Mouse (Mus musculus): Measurements from ENCODE around the gene Hnrnpa1. TPM values are rescaled to one million over a fixed set of nuclear protein-coding genes. Genes with fewer than 3 reads are reported as not detected.

The Hnrnpa1 gene
- total and polyA plus RNA-seq, 2 experiments = 17.7 to 58.2 TPM

DNA sequence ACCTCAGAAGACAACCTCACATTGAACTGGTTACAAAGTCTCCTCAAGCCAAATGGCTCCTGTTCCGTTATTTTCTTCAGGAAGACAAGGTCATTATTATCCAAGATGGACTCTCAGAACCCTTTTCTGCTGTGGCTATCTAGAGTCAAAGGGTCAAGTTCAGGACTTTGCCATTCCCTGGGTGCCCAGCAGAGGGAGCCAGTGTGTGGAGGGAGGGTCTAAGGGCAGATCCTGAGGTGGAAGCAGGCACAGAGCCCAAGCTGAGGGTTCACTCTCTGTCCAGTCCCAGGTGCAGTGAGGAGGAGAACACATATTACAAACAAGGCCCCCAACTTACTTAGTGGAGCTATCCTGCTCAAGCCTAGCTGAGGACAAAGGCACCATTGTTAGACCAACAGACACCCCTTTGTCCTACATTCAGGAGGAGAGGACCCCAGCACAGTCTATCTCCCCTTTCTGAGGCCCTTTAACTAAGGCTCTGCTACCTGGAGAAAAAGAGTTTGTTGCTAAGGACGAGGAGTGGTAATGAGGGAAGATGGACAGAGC is 10.0 kb downstream of the Hnrnpa1 start:
- Histone ChIP-seq H3K4me3 (ENCODE audit: insufficient read depth, low read depth, low read length) (no peak overlapping the region), H3K9ac (ENCODE audit: low read depth, low read length) (no peak overlapping the region), H3K79me2 (ENCODE audit: control insufficient read depth, insufficient read depth, low read length) (no peaks in the 10 kb centered on the region), H3K36me3 (ENCODE audit: control insufficient read depth, insufficient read depth, low read length) (peaks cover 28% of the 10 kb centered on the region), H3K27ac (replicated peaks; ENCODE audit: insufficient read depth, low read depth, low read length) (no peak overlapping the region), H3K4me1 (ENCODE audit: control insufficient read depth, insufficient read depth, low read length) (peaks cover 2% of the 10 kb centered on the region; the same call in 1 of the 2 replicates), H3K27me3 (ENCODE audit: control insufficient read depth, insufficient read depth, low read length) (no peaks in the 10 kb centered on the region)
- peak; percentile 78 for DNase-seq (ENCODE audit: extremely low read depth, low read depth, low spot score)
- TF ChIP-seq CTCF (IDR thresholded peaks at IDR 0.05; ENCODE audit: low read depth, low read length) (peak; percentile 98), POLR2A (IDR thresholded peaks at IDR 0.05; ENCODE audit: extremely low read depth, insufficient read depth, low read length) (no peak)
- WGBS = 32% methylated on average over 2 of the region's 2 CpGs

GRCm38 (mm10) chr15:103251595-103251994 is 11.4 kb downstream of the Hnrnpa1 start:
- H3K4me3 ChIP-seq (ENCODE audit: insufficient read depth, low read depth, low read length) = no peak overlapping the region
- no peak overlapping the region for H3K9ac ChIP-seq (ENCODE audit: low read depth, low read length)
- H3K36me3 ChIP-seq (ENCODE audit: control insufficient read depth, insufficient read depth, low read length) = peaks cover 17% of the 10 kb centered on the region
- H3K27ac ChIP-seq (replicated peaks; ENCODE audit: insufficient read depth, low read depth, low read length) = no peak overlapping the region
- TF ChIP-seq CTCF (IDR thresholded peaks at IDR 0.05; ENCODE audit: low read depth, low read length) = no peak
- TF ChIP-seq POLR2A (IDR thresholded peaks at IDR 0.05; ENCODE audit: extremely low read depth, insufficient read depth, low read length) = no peak
- peaks cover 2% of the 10 kb centered on the region; the same call in 1 of the 2 replicates for H3K4me1 ChIP-seq (ENCODE audit: control insufficient read depth, insufficient read depth, low read length)
- H3K27me3 ChIP-seq (ENCODE audit: control insufficient read depth, insufficient read depth, low read length) = no peaks in the 10 kb centered on the region
- 59% methylated on average over 1 of the region's 1 CpGs for WGBS
- no peaks in the 10 kb centered on the region for H3K79me2 ChIP-seq (ENCODE audit: control insufficient read depth, insufficient read depth, low read length)
- DNase-seq (ENCODE audit: extremely low read depth, low read depth, low spot score) = no peak

GRCm38 (mm10) chr15:103252660-103253059 is 12.4 kb downstream of the Hnrnpa1 start:
- H3K27ac ChIP-seq (replicated peaks; ENCODE audit: insufficient read depth, low read depth, low read length) = no peak overlapping the region
- H3K36me3 ChIP-seq (ENCODE audit: control insufficient read depth, insufficient read depth, low read length) = peaks cover 6% of the 10 kb centered on the region
- no peaks in the 10 kb centered on the region for H3K27me3 ChIP-seq (ENCODE audit: control insufficient read depth, insufficient read depth, low read length)
- DNase-seq (ENCODE audit: extremely low read depth, low read depth, low spot score) = no peak
- H3K4me1 ChIP-seq (ENCODE audit: control insufficient read depth, insufficient read depth, low read length) = peaks cover 2% of the 10 kb centered on the region; the same call in 1 of the 2 replicates
- no peak overlapping the region for H3K9ac ChIP-seq (ENCODE audit: low read depth, low read length)
- no peak for TF ChIP-seq POLR2A (IDR thresholded peaks at IDR 0.05; ENCODE audit: extremely low read depth, insufficient read depth, low read length)
- TF ChIP-seq CTCF (IDR thresholded peaks at IDR 0.05; ENCODE audit: low read depth, low read length) = no peak
- WGBS = 83% methylated on average over 3 of the region's 3 CpGs
- H3K4me3 ChIP-seq (ENCODE audit: insufficient read depth, low read depth, low read length) = no peak overlapping the region
- H3K79me2 ChIP-seq (ENCODE audit: control insufficient read depth, insufficient read depth, low read length) = no peaks in the 10 kb centered on the region

DNA sequence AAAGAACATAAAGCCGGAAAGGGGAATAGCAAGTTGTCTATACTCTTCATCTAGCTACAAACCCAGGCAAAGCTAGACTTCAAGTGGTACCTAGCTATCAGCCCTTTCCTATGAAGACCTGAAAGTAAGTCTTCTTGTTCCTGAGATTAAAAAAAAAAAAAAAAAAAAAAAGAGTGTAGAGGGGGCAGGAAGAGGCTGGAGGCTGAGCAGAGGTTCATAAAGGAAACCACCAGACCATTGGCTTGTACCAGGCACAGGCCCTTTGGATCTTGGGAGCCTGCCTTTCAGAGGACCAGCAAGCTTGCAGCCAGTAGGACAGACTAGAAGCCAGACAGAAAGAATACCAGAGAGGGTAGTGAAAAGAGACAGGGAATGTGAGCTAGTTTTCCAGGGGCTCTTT is 13.1 kb downstream of the Hnrnpa1 start:
- 97% methylated on average over 1 of the region's 1 CpGs for WGBS
- no peak for TF ChIP-seq CTCF (IDR thresholded peaks at IDR 0.05; ENCODE audit: low read depth, low read length)
- Histone ChIP-seq H3K4me1 (ENCODE audit: control insufficient read depth, insufficient read depth, low read length) (peaks cover 5% of the 10 kb centered on the region), H3K36me3 (ENCODE audit: control insufficient read depth, insufficient read depth, low read length) (0 out of 2 replicates have a peak, but pooled peaks cover under 1% of the 10 kb centered on the region), H3K4me3 (ENCODE audit: insufficient read depth, low read depth, low read length) (no peak overlapping the region), H3K9ac (ENCODE audit: low read depth, low read length) (no peak overlapping the region), H3K27me3 (ENCODE audit: control insufficient read depth, insufficient read depth, low read length) (no peaks in the 10 kb centered on the region), H3K79me2 (ENCODE audit: control insufficient read depth, insufficient read depth, low read length) (no peaks in the 10 kb centered on the region), H3K27ac (replicated peaks; ENCODE audit: insufficient read depth, low read depth, low read length) (no peak overlapping the region)
- DNase-seq (ENCODE audit: extremely low read depth, low read depth, low spot score) = no peak

DNA sequence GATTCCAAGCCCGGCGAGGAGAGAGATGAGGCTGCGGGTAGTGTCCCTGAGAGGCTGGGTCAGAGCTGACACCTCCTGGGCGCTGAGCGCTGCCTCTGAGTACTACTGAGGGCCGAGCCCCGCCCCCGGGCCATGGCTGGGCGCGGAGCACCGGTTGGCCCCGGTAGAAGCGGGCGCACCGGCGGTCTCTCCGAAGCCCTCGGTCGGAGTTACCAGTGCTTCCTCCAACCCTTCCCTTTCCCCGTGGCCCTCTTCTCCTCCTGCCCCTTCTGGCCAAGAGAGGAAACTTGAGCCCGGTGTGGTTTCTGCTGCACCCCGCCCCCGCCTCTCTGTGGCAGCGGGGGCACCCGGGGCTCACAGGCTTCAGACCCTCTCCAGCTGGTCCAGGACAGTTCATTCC is 14.9 kb downstream of the Hnrnpa1 start:
- WGBS = 1% methylated on average over 25 of the region's 25 CpGs
- Histone ChIP-seq H3K9ac (ENCODE audit: low read depth, low read length) (peak overlapping the region; percentile 74), H3K27me3 (ENCODE audit: control insufficient read depth, insufficient read depth, low read length) (no peaks in the 10 kb centered on the region), H3K36me3 (ENCODE audit: control insufficient read depth, insufficient read depth, low read length) (no peaks in the 10 kb centered on the region), H3K79me2 (ENCODE audit: control insufficient read depth, insufficient read depth, low read length) (no peaks in the 10 kb centered on the region), H3K4me3 (ENCODE audit: insufficient read depth, low read depth, low read length) (peak overlapping the region; percentile 52), H3K4me1 (ENCODE audit: control insufficient read depth, insufficient read depth, low read length) (peaks cover 9% of the 10 kb centered on the region), H3K27ac (replicated peaks; ENCODE audit: insufficient read depth, low read depth, low read length) (peak overlapping the region; percentile 38; the same call in 1 of the 2 replicates)
- no peak for DNase-seq (ENCODE audit: extremely low read depth, low read depth, low spot score)
- TF ChIP-seq POLR2A (IDR thresholded peaks at IDR 0.05; ENCODE audit: extremely low read depth, insufficient read depth, low read length) (no peak), CTCF (IDR thresholded peaks at IDR 0.05; ENCODE audit: low read depth, low read length) (no peak)

- H3K4me1 ChIP-seq (ENCODE audit: control insufficient read depth, insufficient read depth, low read length) = peaks cover 7% of the 10 kb centered on the region
- H3K27me3 ChIP-seq (ENCODE audit: control insufficient read depth, insufficient read depth, low read length) = no peaks in the 10 kb centered on the region
- no peak overlapping the region for H3K9ac ChIP-seq (ENCODE audit: low read depth, low read length)
- 90% methylated on average over 6 of the region's 6 CpGs for WGBS
- H3K27ac ChIP-seq (replicated peaks; ENCODE audit: insufficient read depth, low read depth, low read length) = no peak overlapping the region
- no peak overlapping the region for H3K4me3 ChIP-seq (ENCODE audit: insufficient read depth, low read depth, low read length)
- no peak for DNase-seq (ENCODE audit: extremely low read depth, low read depth, low spot score)
- H3K79me2 ChIP-seq (ENCODE audit: control insufficient read depth, insufficient read depth, low read length) = no peaks in the 10 kb centered on the region
- no peaks in the 10 kb centered on the region for H3K36me3 ChIP-seq (ENCODE audit: control insufficient read depth, insufficient read depth, low read length)
- no peak for TF ChIP-seq POLR2A (IDR thresholded peaks at IDR 0.05; ENCODE audit: extremely low read depth, insufficient read depth, low read length)
- no peak for TF ChIP-seq CTCF (IDR thresholded peaks at IDR 0.05; ENCODE audit: low read depth, low read length)
Observed at GRCm38 (mm10) chr15:103256210-103256986, 16.2 kb downstream of the Hnrnpa1 start.
